Comparison of ENCODE assay signal across 17 mouse cellular contexts in the genomic region with DNA sequence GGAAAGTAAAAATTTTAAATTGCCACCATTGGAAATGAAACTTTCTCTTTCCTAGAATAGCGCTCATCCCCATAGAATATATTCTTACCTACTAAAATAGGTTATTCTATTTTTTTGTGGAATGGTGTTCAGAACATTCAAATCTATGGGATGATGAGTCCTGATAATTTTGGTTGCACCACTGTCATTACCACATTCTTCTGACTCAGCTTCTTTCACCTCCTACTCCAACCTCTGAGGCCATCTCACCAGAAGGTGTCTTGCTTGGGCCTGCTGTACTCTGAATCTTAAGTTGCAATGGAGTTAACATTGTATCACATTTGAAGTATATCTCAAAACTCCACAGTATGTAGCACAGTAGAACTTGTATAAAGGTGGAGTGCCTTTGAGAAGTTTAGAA.
DNase-seq lines count a peak whose midpoint lies in the region; TF ChIP-seq lines count a peak whose summit lies in the region.
"Had no signal": no experiment of that assay in that cellular context is flagged by ENCODE, and none has a peak within 500 bp of the region (broad histone marks: within the 10 kb centered on the region; RNA-seq: fewer than 3 reads in every experiment).

No protein-coding gene starts in this region.

- intact Hi-C loops in left cerebral cortex, adult 2 months (cut with DNase I) = loop anchor here (10.0 kb wide), 1 partner anchor 147 kb away; no protein-coding TSS in a partner anchor

- H3K27ac ChIP-seq in left cerebral cortex, adult 2 months = no peak overlapping the region; the same call in 1 of the 2 replicates
- H3K27ac ChIP-seq: embryonic facial prominence, embryonic 10.5 days; embryonic facial prominence, embryonic 12.5 days had no signal

- no peak overlapping the region for H3K4me3 ChIP-seq in left cerebral cortex, adult 2 months
- H3K4me3 ChIP-seq: embryonic facial prominence, embryonic 10.5 days; embryonic facial prominence, embryonic 12.5 days had no signal

- peak; percentile 44 to 53 for DNase-seq in frontal cortex, adult 2 months (ENCODE audit: extremely low spot score in 1 of 2, low spot score in 1 of 2)
- no peak for DNase-seq in frontal cortex, postnatal 25 days (ENCODE audit: low spot score in 2 of 2)
- peak; percentile 24 to 56 for DNase-seq in left cerebral cortex, adult 9 months (ENCODE audit: low spot score in 2 of 2)
- no peak for DNase-seq in left cerebral cortex, adult 2 months (ENCODE audit: extremely low spot score in 1 of 2, low spot score in 2 of 2)
- DNase-seq in brain, adult 2 months (ENCODE audit: low read depth, low spot score) = peak; percentile 76
- peak; percentile 55 for DNase-seq in telencephalon, adult 2 months (ENCODE audit: low read depth, low spot score)
- DNase-seq in ovary, postnatal 10 days (ENCODE audit: low spot score) = no peak
- DNase-seq: adrenal gland, adult 2 months; adrenal gland, postnatal 10 days; adrenal gland, postnatal 25 days; cerebellum, adult 11-12 months; cerebellum, adult 2 months; cerebellum, adult 9-10 months; cerebellum, postnatal 10 days; cerebellum, postnatal 25 days had no signal

- TF ChIP-seq CTCF in left cerebral cortex, adult 2 months (IDR thresholded peaks at IDR 0.05) = no peak

Comparison
In these comparisons a context has a peak if more than half of its experiments do, and no peak if none do; other contexts are left out.
1. DNase-seq: peak in frontal cortex, adult 2 months (2 of 2), left cerebral cortex, adult 9 months (2 of 2), brain, adult 2 months (single experiment) and telencephalon, adult 2 months (single experiment); none in frontal cortex, postnatal 25 days (0 of 2), left cerebral cortex, adult 2 months (0 of 2) and ovary, postnatal 10 days (single experiment).